Mouse (Mus musculus): ENCODE data around the gene Arhgdib. TPM values are rescaled to one million over a fixed set of nuclear protein-coding genes. Genes with fewer than 3 reads are reported as not detected.
"Not testable (repeated sequence)": the region's sequence is repeated elsewhere in the genome, so short reads cannot be mapped to it uniquely, and the experiment has no call there.

Arhgdib gene
- polyA plus RNA-seq, 1 experiment, result 1,280 TPM

DNA sequence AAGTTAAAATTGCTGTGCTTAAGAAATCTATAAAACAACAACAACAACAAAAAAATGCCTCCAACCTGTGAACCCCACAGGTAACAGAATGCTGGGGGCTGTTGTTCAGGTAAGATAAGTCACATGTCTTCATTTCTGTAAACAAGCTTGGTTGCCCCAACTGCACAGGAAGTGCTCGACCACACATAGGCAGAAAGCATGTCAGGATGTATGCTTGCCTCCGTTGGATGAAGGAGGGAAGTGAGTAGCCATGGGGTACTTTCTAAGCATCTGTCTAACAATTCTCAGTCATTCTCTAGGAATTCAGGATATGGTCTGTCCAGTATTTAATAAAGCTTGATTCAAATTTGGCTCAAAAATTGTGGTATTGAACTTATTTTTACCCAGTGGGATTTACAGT is 42.7 kb downstream of the Arhgdib start:
- Histone ChIP-seq H3K4me1 (ENCODE audit: control insufficient read depth, insufficient read depth, low read length) (peaks cover 37% of the 10 kb centered on the region), H3K4me3 (ENCODE audit: insufficient read depth, low read length) (no peak overlapping the region)
- TF ChIP-seq POLR2A (IDR thresholded peaks at IDR 0.05; ENCODE audit: borderline replicate concordance, low read depth, low read length) (no peak), CTCF (IDR thresholded peaks at IDR 0.05; ENCODE audit: low read depth, low read length) (no peak)

GRCm38 (mm10) chr6:136898222-136898621 is 43.5 kb downstream of the Arhgdib start:
- no peak for TF ChIP-seq CTCF (IDR thresholded peaks at IDR 0.05; ENCODE audit: low read depth, low read length)
- TF ChIP-seq POLR2A (IDR thresholded peaks at IDR 0.05; ENCODE audit: borderline replicate concordance, low read depth, low read length), result no peak
- Histone ChIP-seq H3K4me1 (ENCODE audit: control insufficient read depth, insufficient read depth, low read length) (peaks cover 35% of the 10 kb centered on the region), H3K27ac (ENCODE audit: insufficient read depth, low read depth, low read length) (no peak overlapping the region), H3K4me3 (ENCODE audit: insufficient read depth, low read length) (no peak overlapping the region)

More for the DNA sequence above, 42.7 kb downstream of the Arhgdib start:
- H3K27ac ChIP-seq (ENCODE audit: insufficient read depth, low read depth, low read length), result no peak overlapping the region

DNA sequence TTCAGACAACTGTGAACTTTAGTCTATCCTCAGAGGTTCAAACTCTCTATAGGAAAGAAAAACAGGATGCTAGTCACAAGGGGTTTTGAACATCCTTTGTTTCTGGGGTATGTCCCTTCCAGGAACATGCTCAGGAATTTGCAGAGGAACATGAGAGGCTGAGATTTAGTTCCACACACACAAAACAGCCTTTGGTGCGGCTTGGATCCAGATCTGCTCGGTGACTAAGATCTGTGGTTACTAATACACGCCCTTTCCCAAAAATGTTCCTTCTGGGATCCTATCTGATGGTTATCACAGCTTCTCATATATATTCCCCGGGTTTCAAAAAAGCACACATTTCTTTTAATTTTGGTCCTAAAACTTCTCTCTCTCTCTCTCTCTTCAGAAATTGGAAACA is 43.9 kb downstream of the Arhgdib start:
- peaks cover 36% of the 10 kb centered on the region for H3K4me1 ChIP-seq (ENCODE audit: control insufficient read depth, insufficient read depth, low read length)
- H3K27ac ChIP-seq (ENCODE audit: insufficient read depth, low read depth, low read length), result no peak overlapping the region
- H3K4me3 ChIP-seq (ENCODE audit: insufficient read depth, low read length), result no peak overlapping the region
- no peak for TF ChIP-seq POLR2A (IDR thresholded peaks at IDR 0.05; ENCODE audit: borderline replicate concordance, low read depth, low read length)

- Histone ChIP-seq H3K4me3 (ENCODE audit: insufficient read depth, low read length) (no peak overlapping the region), H3K27ac (ENCODE audit: insufficient read depth, low read depth, low read length) (no peak overlapping the region), H3K4me1 (ENCODE audit: control insufficient read depth, insufficient read depth, low read length) (peaks cover 30% of the 10 kb centered on the region)
- TF ChIP-seq CTCF (IDR thresholded peaks at IDR 0.05; ENCODE audit: low read depth, low read length), result no peak
- no peak for TF ChIP-seq POLR2A (IDR thresholded peaks at IDR 0.05; ENCODE audit: borderline replicate concordance, low read depth, low read length)
Measured at GRCm38 (mm10) chr6:136894532-136895339, 47.0 kb downstream of the Arhgdib start.

GRCm38 (mm10) chr6:136892002-136892401 is 49.7 kb downstream of the Arhgdib start:
- no peak overlapping the region for H3K27ac ChIP-seq (ENCODE audit: insufficient read depth, low read depth, low read length)
- no peak overlapping the region for H3K4me3 ChIP-seq (ENCODE audit: insufficient read depth, low read length)
- peaks cover 19% of the 10 kb centered on the region for H3K4me1 ChIP-seq (ENCODE audit: control insufficient read depth, insufficient read depth, low read length)
- no peak for TF ChIP-seq CTCF (IDR thresholded peaks at IDR 0.05; ENCODE audit: low read depth, low read length)
- no peak for TF ChIP-seq POLR2A (IDR thresholded peaks at IDR 0.05; ENCODE audit: borderline replicate concordance, low read depth, low read length)

GRCm38 (mm10) chr6:136889554-136889953 is 52.1 kb downstream of the Arhgdib start:
- H3K4me3 ChIP-seq (ENCODE audit: insufficient read depth, low read length), result no peak overlapping the region
- peaks cover 18% of the 10 kb centered on the region for H3K4me1 ChIP-seq (ENCODE audit: control insufficient read depth, insufficient read depth, low read length)
- TF ChIP-seq CTCF (IDR thresholded peaks at IDR 0.05; ENCODE audit: low read depth, low read length), result no peak
- no peak for TF ChIP-seq POLR2A (IDR thresholded peaks at IDR 0.05; ENCODE audit: borderline replicate concordance, low read depth, low read length)
- H3K27ac ChIP-seq (ENCODE audit: insufficient read depth, low read depth, low read length), result no peak overlapping the region

DNA sequence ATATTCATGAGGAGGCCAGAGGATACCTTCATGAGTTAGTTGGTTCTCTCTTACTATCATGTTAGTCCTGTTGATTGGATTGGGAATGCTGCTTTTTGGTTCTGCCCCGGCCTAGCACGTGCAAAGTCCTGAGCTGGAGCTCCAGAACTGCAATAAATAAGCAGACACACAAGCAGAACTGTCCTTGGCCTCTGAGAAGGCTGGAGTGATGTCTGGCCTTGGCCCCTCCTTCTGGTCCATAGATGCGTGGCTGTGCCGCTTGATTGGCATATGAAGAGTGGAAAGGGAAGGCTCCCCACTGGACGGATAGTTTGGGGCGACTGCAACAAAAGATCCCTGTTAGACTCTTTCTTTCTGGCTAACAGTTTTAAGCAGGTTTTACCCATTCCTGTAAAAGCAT is 52.6 kb downstream of the Arhgdib start:
- Histone ChIP-seq H3K4me3 (ENCODE audit: insufficient read depth, low read length) (no peak overlapping the region), H3K4me1 (ENCODE audit: control insufficient read depth, insufficient read depth, low read length) (peaks cover 15% of the 10 kb centered on the region), H3K27ac (ENCODE audit: insufficient read depth, low read depth, low read length) (no peak overlapping the region)
- TF ChIP-seq POLR2A (IDR thresholded peaks at IDR 0.05; ENCODE audit: borderline replicate concordance, low read depth, low read length) (no peak), CTCF (IDR thresholded peaks at IDR 0.05; ENCODE audit: low read depth, low read length) (no peak)

DNA sequence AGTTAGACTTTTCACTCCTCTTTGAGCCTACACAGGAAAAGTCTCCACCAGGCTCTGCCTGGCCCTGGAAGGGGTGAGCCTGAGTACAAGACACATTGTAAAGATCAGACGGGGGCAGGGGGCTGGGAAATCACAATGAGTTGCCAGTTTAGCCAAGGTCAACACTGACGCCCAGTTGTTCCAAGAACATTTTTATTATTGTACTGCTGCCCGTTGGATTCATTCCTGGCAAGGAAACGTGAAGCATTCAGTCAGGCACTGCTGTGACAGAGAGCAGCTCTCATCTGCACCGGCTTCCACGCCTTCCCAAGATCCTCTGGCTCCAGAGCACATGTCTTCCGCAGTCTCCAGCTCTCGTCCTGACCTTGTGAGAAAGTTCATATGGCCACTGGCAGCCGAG is 53.8 kb downstream of the Arhgdib start:
- Histone ChIP-seq H3K4me3 (ENCODE audit: insufficient read depth, low read length) (no peak overlapping the region), H3K27ac (ENCODE audit: insufficient read depth, low read depth, low read length) (no peak overlapping the region), H3K4me1 (ENCODE audit: control insufficient read depth, insufficient read depth, low read length) (peaks cover 7% of the 10 kb centered on the region)
- TF ChIP-seq CTCF (IDR thresholded peaks at IDR 0.05; ENCODE audit: low read depth, low read length), result no peak
- no peak for TF ChIP-seq POLR2A (IDR thresholded peaks at IDR 0.05; ENCODE audit: borderline replicate concordance, low read depth, low read length)

- not testable (repeated sequence) for H3K4me3 ChIP-seq (ENCODE audit: insufficient read depth, low read length)
Measured at GRCm38 (mm10) chr6:136884766-136885165, 56.9 kb downstream of the Arhgdib start.

DNA sequence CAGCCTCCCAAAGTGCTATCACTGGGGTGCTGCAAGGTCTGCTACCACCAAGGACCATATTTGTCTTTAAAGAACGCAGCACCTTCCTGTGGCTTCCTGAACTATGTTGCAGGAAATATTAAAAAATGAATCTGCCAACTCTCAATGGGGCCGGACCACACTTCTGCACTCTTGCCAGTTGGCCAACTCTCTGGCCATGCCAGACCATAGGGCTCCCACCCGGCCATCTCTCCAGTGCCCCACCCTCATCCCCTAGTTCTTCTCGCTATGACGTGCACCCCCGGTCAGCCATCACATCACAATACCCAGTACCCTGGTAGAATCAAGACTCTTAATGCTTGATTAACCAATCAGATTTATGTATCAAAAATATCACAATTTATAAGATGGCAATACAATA is 57.7 kb downstream of the Arhgdib start:
- Histone ChIP-seq H3K4me3 (ENCODE audit: insufficient read depth, low read length) (no peak overlapping the region), H3K27ac (ENCODE audit: insufficient read depth, low read depth, low read length) (no peak overlapping the region), H3K4me1 (ENCODE audit: control insufficient read depth, insufficient read depth, low read length) (no peaks in the 10 kb centered on the region)
- no peak for TF ChIP-seq POLR2A (IDR thresholded peaks at IDR 0.05; ENCODE audit: borderline replicate concordance, low read depth, low read length)
- TF ChIP-seq CTCF (IDR thresholded peaks at IDR 0.05; ENCODE audit: low read depth, low read length), result no peak

More at GRCm38 (mm10) chr6:136884766-136885165, 56.9 kb downstream of the Arhgdib start:
- H3K4me1 ChIP-seq (ENCODE audit: control insufficient read depth, insufficient read depth, low read length); H3K27ac ChIP-seq (ENCODE audit: insufficient read depth, low read depth, low read length): not testable (repeated sequence)

Measured in bone marrow macrophage, adult 2 months (primary cell).